Mouse (Mus musculus) NIH3T3 (cell line): Measurements from ENCODE around the gene Tcaim.
"Not testable (repeated sequence)": the region's sequence is repeated elsewhere in the genome, so short reads cannot be mapped to it uniquely, and the experiment has no call there.

Experiments
- DNase-seq: peaks from one replicate; pipeline ENCODE4 v3.0.0-alpha.2; 2012; ENCODE audit warnings: low read depth

Gene Tcaim

DNA sequence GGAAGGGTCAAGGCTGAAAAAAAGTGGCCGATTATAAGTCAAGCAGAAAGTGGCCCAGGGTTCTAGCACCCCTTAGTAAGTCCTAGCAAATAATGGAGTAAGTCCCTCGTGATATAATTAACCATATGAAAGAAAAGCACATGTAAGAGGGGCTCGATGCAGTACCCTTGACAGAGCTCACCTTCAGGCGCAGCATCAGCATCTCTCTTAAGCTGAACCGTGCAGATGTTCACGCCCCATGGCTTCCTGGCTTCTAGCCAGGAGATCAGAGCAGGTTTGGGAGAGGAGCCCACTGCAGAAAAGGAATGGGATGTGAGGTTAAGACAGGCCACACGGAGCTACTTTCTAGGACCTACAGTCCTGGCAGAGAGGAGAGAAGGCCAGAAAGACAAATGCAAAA, 49.2 kb downstream of the Tcaim start:
- DNase-seq: no peak

DNA sequence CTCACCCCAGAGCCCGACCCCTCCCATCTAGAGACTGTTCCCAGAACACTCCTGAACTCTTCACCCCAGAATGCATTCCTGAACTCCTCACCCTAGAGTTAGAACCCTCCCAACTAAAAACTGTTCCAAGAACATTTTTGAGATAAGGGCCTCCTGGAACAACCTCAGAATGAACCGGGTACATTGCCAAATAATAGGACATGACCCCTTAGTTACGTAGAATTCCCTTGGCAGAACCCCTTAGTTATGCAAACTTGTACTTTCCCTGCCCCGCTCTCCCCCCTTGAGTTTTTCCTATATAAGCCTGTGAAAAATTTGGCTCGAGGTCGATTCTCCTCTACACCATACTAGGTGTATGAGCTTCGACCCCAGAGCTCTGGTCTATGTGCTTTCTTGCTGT, 49.8 kb downstream of the Tcaim start:
- not testable (repeated sequence) for DNase-seq

DNA sequence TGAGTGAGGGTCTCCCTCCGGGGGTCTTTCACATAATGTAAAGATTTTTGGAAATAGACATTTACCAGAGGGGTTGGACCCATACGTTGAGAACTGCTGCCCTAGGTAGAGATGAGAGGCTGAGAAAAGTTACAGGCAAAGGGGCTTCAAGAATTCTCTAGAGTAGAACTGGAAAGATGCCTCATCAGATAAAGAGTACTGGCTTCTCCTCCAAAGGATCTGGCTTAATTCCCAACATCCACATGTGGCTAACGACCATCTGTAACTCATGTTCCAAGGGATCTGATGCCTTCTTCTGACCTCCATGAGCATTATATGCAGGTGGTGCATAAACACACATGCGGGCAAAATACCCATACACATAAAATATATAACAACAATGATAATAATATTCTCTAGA, 50.3 kb downstream of the Tcaim start:
- DNase-seq: no peak

DNA sequence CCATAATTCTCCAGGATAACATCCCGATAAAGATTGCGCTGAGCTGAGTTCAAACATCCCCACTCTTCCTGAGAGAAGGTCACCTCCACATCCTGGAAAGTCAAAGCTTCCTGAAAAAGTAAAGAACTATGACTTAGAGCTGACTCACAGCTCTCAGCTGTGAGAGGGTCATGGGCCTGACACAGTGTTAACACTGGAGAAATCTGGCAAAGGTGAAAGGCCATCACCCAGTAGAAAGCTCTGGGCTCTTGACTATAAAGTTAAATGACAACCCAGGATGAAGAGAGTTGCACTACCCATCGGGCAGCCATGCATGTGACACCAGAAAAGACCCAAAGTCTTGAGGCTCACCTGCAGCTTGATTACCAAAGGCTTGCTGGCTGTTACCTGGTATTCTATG, 51.4 kb downstream of the Tcaim start:
- DNase-seq: no peak

DNA sequence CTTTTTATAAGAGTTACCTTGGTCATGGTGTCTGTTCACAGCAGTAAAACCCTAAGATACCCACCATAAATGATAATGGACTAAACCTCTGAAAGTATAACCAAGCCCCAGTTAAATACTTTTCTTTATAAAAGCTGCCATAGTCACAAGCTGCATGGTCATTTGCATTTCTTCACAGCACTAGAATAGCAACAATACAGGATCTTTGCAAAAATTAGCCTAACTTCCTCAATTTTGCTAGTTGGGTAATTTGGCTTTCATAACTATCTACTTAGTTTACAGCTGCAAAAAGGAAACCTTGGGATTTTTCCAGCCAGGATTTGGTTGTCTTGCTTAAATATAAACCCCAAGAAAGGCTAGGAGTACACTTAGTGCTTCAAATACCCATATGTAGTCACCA, 55.4 kb downstream of the Tcaim start:
- no peak for DNase-seq

DNA sequence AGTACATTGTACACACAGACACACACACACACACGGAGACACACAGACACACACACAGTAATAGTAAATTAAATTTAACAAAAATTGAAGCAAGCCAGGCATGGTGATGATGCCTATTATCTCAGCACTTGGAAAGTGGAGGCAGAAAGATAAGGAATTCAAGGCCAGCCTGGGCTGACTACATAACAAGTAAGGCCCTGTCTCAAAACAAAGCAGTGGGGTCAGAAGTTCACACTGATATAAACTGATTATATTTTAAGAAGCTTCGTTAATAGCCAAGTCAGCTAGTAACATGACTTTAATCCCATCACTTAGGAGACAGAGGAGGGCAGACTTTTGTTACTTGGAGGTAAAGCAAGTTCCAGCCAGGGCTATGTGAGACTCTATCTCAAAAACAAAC, 58.4 kb downstream of the Tcaim start:
- DNase-seq: no peak

DNA sequence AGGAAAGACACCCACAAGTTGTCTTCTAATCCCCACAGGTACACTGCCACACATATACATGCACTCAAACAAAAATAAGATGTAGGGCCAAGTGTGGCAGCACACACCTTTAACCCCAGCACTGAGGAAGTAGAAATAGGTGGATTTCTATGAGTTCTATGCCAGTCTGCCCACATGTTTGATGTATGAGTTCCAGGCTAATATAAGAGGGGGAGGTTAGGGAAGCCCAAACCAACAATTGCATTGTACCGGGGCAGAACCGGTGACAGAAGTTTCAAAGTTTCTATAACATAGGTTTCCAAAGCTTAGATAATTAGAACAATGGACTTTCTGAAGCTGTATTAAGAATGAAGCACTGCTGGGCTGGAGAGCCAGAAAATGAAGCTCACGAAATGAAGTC, 59.5 kb downstream of the Tcaim start:
- no peak for DNase-seq

DNA sequence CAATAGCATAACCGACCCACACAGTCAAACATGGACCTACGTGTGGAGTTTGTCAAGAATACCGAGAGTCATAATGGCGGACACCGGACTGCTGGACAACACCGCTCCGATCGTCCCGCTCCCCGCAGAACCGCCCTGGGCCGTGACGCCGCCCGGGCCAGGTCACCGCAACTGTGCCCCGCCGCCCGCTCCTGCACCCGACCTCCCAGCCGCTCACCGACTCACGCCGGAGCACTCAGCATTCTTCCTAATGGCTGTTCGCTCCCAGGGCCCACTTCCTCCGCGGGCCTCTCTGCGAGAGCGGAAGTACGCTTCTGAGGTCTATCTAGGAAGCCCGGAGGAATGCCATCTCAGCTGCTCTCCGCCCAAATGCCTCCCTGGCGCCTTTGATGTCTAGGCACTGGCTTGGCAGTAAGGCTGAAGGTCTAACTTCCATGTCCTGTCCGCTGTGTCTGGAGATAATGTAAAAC, 60.4 kb downstream of the Tcaim start, which contains the start of gene Zfp445:
Gene Zfp445, minus strand, starts transcription at position 310 of the 470 bp plus-strand sequence.
- peak; percentile 88 for DNase-seq

DNA sequence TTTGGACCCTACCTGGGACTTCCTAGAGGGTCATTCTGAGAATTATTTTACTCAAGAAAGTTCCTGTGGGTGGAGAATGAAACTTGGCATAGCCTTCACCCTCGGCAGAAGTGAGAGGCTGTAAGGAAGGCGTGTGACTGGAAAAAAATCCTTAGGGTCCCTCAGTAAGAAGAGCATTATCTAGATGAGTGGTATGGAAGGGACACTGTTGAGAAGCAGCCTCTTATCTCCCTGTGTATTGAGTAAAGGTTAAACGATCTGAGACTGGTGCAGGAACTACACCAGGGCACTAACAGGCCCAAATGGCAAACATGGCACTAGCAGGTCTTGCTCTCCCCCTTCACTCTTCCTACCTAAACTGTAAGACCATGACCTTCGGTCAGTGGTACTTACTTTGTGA, 60.9 kb downstream of the Tcaim start:
- DNase-seq: no peak

DNA sequence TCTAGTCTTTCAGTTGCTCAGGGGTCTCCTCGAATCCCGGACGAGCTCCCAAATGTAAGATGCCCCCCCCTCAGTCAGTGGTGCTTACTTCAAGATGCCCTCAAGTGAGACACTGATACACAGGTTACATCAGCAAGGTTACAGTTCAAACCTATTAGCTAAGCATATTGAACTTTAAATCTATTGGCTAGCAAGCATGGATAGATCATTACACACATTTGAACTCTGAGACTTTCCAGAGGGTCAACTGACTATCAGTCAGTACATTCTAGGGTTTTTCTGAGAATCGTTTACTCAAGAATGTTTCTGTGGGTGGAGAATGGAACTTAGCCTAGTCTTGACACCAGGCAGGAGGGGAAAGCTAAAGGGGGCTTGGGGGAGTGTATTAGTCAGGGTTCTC, 67.3 kb downstream of the Tcaim start:
- no peak for DNase-seq

DNA sequence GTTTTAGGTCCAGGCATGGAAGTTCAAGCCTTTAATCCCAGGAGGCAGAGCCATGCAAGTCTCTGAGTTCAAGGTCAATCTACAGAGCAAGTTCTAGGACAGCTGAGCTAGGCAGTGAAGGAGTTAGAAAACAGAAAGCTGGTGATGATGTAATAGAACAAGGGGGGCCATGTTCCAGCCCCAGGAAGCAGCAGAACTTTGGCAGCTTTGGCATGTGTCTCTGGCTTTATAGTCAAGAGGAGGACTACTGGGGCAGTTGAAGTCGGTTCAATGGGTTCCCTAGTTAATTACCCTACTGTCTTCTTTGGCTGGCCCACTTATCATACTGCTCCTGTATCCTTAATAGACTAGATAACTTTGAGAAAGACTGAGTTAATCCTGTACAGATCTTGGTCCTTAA, 69.3 kb downstream of the Tcaim start:
- DNase-seq: no peak

DNA sequence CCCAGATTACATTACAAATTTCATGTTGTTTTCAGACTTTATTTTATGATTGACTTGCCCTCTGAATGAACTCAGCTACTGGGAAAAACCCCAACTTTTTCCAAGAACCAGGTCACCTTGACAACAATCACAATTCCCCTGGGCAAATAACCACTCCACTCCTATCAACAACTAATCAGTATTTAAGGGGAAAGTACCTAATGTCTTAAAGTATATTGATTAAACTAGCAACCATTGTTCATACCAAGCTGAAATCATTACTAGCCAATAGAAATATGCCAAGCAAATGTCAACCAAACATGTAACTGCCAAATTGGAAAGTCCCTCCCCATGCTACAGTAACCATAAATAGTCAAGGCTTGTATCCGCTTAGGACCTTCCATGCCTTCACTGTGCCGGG, 69.8 kb downstream of the Tcaim start:
- no peak for DNase-seq

DNA sequence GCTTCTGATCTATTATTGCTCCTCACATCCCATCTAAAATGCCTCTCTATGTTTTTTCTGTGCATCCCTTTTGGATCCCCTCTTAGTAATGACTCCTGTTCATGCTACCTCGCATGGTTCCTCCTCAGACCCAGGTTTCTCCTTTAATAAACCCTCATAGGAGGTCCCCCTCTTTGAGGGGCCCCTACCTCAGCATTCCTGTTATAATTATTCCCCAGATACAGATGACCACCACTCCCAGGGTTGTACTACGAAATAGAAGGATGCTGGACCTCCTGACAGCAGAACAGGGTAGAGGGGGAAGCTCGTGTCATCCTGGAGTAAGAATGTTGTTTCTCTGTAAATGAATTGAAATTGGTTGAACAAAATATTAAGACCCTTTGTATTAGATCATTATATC, 80.0 kb downstream of the Tcaim start, which contains the start of gene Zkscan7:
Gene Zkscan7, plus strand, starts transcription at position 301 of the 400 bp plus-strand sequence.
- no peak for DNase-seq
